Mouse (Mus musculus): ENCODE measurements at regions not wholly inside any gene's neighbourhood (a gene's known extent, or its start where the extent isn't known, plus 50 kb on each side); places are given as distances from the start of the nearest gene placed in this dataset.

- no peaks in the 10 kb centered on the region for H3K4me1 ChIP-seq (ENCODE audit: control insufficient read depth, insufficient read depth, low read length)
- no peaks in the 10 kb centered on the region for H3K79me2 ChIP-seq (replicated peaks; ENCODE audit: control insufficient read depth, insufficient read depth, low read length)
- TF ChIP-seq POLR2A (IDR thresholded peaks at IDR 0.05; ENCODE audit: insufficient read depth, low read depth, low read length) (no peak), EP300 (IDR thresholded peaks at IDR 0.05; ENCODE audit: insufficient read depth, low read depth, low read length) (no peak), CTCF (IDR thresholded peaks at IDR 0.05) (no peak)
- H3K27me3 ChIP-seq (ENCODE audit: control insufficient read depth, insufficient read depth, low read length), result no peaks in the 10 kb centered on the region
- H3K27ac ChIP-seq, result no peak overlapping the region
- intact Hi-C loops (cut with DNase I), result no loop called here
- no peaks in the 10 kb centered on the region for H3K36me3 ChIP-seq (ENCODE audit: control insufficient read depth, insufficient read depth, low read length)
- no peak for DNase-seq
- 71% methylated on average over 5 of the region's 5 CpGs for WGBS
- no peak overlapping the region for H3K4me3 ChIP-seq
- H3K9ac ChIP-seq (ENCODE audit: low read depth, low read length), result no peak overlapping the region
These were observed 78.2 kb upstream of the Adam6b start for GRCm38 (mm10) chr12:113411113-113411512.

DNA sequence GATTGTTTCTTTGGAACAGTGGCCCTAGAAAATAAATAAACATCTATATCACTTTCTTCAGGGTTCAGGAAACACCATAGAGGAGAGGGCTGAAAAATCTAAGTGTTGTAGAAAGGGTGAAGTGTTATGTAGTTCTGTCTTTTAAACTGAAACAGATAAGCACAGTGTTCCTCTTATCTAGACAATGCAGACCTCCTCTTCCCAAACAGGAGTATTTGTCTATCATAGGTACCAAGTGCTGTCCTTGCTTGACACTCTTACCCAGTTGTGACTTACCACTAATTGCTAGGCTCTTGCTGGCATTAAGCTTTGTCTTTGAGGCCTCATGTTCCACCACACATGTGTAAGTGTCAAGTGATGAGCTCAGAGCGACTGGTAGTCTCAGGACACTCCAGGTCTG lies 75.3 kb upstream of the Adam6b start:
- 27% methylated on average over 1 of the region's 1 CpGs for WGBS
- Histone ChIP-seq H3K79me2 (replicated peaks; ENCODE audit: control insufficient read depth, insufficient read depth, low read length) (no peaks in the 10 kb centered on the region), H3K4me3 (no peak overlapping the region), H3K27ac (no peak overlapping the region), H3K27me3 (ENCODE audit: control insufficient read depth, insufficient read depth, low read length) (no peaks in the 10 kb centered on the region), H3K36me3 (ENCODE audit: control insufficient read depth, insufficient read depth, low read length) (no peaks in the 10 kb centered on the region), H3K4me1 (ENCODE audit: control insufficient read depth, insufficient read depth, low read length) (no peaks in the 10 kb centered on the region), H3K9ac (ENCODE audit: low read depth, low read length) (no peak overlapping the region)
- intact Hi-C loops (cut with DNase I), result no loop called here
- no peak for TF ChIP-seq POLR2A (IDR thresholded peaks at IDR 0.05; ENCODE audit: insufficient read depth, low read depth, low read length)
- DNase-seq, result no peak

DNA sequence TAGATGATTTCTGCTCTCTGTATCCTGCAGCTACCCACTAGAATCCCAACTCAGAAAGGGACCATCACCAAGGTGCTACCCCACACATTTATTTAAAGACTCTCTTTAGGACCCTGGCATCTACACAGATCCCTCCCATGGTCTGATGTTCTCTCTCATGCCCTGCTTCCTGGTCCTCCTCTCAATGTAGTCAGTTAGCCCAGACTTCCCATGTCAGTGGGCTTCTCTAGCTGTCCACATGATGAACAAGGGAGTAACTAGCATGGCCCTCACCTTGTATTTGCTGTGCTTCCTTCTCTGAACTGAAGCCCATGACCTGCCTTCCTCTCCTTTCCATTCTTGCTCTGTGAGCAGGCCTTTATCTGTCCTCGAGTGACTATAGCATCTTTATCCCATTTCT lies 71.8 kb upstream of the Adam6b start:
- no peak for DNase-seq
- intact Hi-C loops (cut with DNase I), result no loop called here
- no peaks in the 10 kb centered on the region for H3K79me2 ChIP-seq (replicated peaks; ENCODE audit: control insufficient read depth, insufficient read depth, low read length)
- no peaks in the 10 kb centered on the region for H3K36me3 ChIP-seq (ENCODE audit: control insufficient read depth, insufficient read depth, low read length)
- no peaks in the 10 kb centered on the region for H3K4me1 ChIP-seq (ENCODE audit: control insufficient read depth, insufficient read depth, low read length)
- no peaks in the 10 kb centered on the region for H3K27me3 ChIP-seq (ENCODE audit: control insufficient read depth, insufficient read depth, low read length)
- 60% methylated on average over 1 of the region's 1 CpGs for WGBS
- no peak for TF ChIP-seq POLR2A (IDR thresholded peaks at IDR 0.05; ENCODE audit: insufficient read depth, low read depth, low read length)
- TF ChIP-seq CTCF (IDR thresholded peaks at IDR 0.05), result no peak
- TF ChIP-seq EP300 (IDR thresholded peaks at IDR 0.05; ENCODE audit: insufficient read depth, low read depth, low read length), result no peak
- no peak overlapping the region for H3K9ac ChIP-seq (ENCODE audit: low read depth, low read length)
- H3K27ac ChIP-seq, result no peak overlapping the region
- no peak overlapping the region for H3K4me3 ChIP-seq

DNA sequence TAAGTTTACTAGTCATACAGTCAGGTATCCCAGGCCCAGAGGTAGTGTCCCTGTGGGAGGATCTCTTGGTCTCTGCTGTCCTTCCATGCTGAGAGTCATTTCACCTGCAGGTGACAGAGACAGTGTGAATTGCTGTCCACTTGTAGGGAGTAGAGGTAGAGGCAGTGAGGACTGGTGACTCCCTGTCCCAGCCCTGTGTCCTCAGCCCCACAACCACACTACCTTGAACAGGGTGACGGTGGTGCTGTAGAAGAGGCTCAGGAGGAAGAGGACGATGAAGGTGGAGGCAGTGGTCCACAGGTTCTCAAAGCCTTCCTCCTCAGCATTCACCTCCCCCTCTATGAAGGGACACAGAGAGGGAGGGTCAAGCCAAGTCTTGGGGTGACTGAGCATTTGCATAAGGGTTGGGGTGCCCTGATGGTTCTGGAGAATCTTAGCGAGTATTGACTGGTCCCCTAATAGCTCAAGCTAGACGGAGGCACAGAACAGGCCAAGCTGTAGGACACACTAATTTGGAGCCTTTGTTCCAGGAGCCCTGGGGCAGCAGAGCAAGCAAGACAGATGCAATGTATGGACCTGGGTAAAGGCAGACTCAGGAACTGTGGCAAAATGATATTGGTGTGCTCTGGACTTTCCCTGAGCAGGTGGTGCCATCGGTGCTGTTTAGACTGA lies 70.4 kb upstream of the Adam6b start:
- no peaks in the 10 kb centered on the region for H3K36me3 ChIP-seq (ENCODE audit: control insufficient read depth, insufficient read depth, low read length)
- 77% methylated on average over 5 of the region's 5 CpGs for WGBS
- H3K79me2 ChIP-seq (replicated peaks; ENCODE audit: control insufficient read depth, insufficient read depth, low read length), result no peaks in the 10 kb centered on the region
- no peaks in the 10 kb centered on the region for H3K4me1 ChIP-seq (ENCODE audit: control insufficient read depth, insufficient read depth, low read length)
- H3K27me3 ChIP-seq (ENCODE audit: control insufficient read depth, insufficient read depth, low read length), result no peaks in the 10 kb centered on the region
- no peak for DNase-seq
- TF ChIP-seq CTCF (IDR thresholded peaks at IDR 0.05) (no peak), POLR2A (IDR thresholded peaks at IDR 0.05; ENCODE audit: insufficient read depth, low read depth, low read length) (no peak), EP300 (IDR thresholded peaks at IDR 0.05; ENCODE audit: insufficient read depth, low read depth, low read length) (no peak)
- no peak overlapping the region for H3K9ac ChIP-seq (ENCODE audit: low read depth, low read length)
- no peak overlapping the region for H3K4me3 ChIP-seq
- intact Hi-C loops (cut with DNase I), result no loop called here
- no peak overlapping the region for H3K27ac ChIP-seq

DNA sequence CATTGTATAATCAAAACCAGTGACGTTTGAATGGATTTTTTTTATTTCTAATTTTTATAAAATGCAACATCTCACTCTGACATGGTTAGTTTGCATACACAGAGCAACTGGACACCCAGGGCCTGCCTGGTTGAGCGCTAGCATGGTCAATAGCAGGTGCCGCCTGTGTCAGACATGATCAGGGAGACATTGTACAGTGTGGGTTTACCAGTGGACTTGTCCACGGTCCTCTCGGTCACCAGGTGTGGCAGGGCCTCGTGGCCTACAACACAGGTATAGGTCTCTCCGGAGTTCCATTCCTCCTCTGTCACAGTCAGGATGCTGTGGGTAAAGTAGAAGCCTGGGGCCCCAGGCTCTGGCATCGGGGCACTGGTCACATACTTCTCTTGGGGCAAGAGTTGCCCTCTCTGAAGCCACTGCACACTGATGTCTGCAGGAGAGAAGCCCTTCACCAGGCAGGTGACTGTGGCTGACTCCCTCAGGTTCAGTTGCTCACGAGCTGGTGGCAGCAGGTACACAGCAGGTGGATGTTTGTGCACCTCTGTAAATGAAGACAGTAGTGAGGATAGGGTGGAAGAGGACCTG lies 68.5 kb upstream of the Adam6b start:
- 75% methylated on average over 9 of the region's 9 CpGs for WGBS
- no peak for DNase-seq
- TF ChIP-seq EP300 (IDR thresholded peaks at IDR 0.05; ENCODE audit: insufficient read depth, low read depth, low read length), result no peak

DNA sequence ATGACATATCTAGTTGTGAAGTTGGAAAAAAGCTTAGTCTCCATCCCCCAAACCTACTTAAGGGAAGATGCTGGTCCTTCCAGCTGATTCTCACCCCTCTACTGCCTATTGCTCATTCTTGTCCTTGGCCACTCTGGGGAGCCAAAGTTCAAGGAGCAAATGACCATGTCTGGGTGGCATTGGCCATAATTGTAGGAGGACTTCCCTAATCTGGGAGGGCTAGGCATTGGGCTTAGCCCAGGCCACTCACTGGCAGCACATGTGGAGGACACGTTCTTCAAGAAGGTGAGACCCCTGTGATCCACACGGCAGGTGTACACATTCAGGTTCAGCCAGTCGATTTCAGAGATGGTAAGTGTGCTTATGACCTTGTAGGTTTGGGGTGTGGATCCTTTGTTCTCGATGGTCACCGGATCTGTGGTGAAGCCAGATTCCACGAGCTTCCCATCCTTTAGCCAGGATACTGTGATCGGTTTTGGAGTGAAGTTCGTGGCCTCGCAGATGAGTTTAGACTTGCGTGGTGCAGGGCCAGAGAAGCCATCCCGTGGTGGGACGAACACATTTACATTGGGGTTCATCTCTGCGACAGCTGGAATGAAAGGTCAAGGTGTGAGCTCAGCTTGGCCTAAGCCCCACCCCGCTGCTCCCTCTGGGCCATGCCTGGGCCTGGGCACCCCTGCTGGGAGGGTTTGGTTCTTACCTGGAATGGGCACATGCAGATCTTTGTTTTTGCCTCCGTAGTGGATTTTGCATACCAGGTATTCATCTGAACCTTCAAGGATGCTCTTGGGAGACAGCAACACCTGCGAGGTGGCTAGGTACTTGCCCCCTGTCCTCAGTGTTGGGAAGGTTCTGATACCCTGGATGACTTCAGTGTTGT lies 67.4 kb upstream of the Adam6b start:
- WGBS, result 85% methylated on average over 16 of the region's 16 CpGs
- H3K4me3 ChIP-seq, result no peak overlapping the region
- intact Hi-C loops (cut with DNase I), result no loop called here
- TF ChIP-seq EP300 (IDR thresholded peaks at IDR 0.05; ENCODE audit: insufficient read depth, low read depth, low read length) (no peak), CTCF (IDR thresholded peaks at IDR 0.05) (no peak), POLR2A (IDR thresholded peaks at IDR 0.05; ENCODE audit: insufficient read depth, low read depth, low read length) (no peak)
- no peaks in the 10 kb centered on the region for H3K4me1 ChIP-seq (ENCODE audit: control insufficient read depth, insufficient read depth, low read length)
- no peaks in the 10 kb centered on the region for H3K79me2 ChIP-seq (replicated peaks; ENCODE audit: control insufficient read depth, insufficient read depth, low read length)
- no peak overlapping the region for H3K27ac ChIP-seq
- no peak for DNase-seq
- no peak overlapping the region for H3K9ac ChIP-seq (ENCODE audit: low read depth, low read length)
- H3K27me3 ChIP-seq (ENCODE audit: control insufficient read depth, insufficient read depth, low read length), result no peaks in the 10 kb centered on the region
- H3K36me3 ChIP-seq (ENCODE audit: control insufficient read depth, insufficient read depth, low read length), result no peaks in the 10 kb centered on the region

More for the DNA sequence above, 68.5 kb upstream of the Adam6b start:
- no peaks in the 10 kb centered on the region for H3K4me1 ChIP-seq (ENCODE audit: control insufficient read depth, insufficient read depth, low read length)
- no peaks in the 10 kb centered on the region for H3K36me3 ChIP-seq (ENCODE audit: control insufficient read depth, insufficient read depth, low read length)
- H3K4me3 ChIP-seq, result no peak overlapping the region
- H3K27me3 ChIP-seq (ENCODE audit: control insufficient read depth, insufficient read depth, low read length), result no peaks in the 10 kb centered on the region
- intact Hi-C loops (cut with DNase I), result no loop called here
- H3K79me2 ChIP-seq (replicated peaks; ENCODE audit: control insufficient read depth, insufficient read depth, low read length), result no peaks in the 10 kb centered on the region
- no peak overlapping the region for H3K27ac ChIP-seq
- no peak overlapping the region for H3K9ac ChIP-seq (ENCODE audit: low read depth, low read length)

Measured in heart, adult 2 months (tissue).